Mouse (Mus musculus) forebrain, embryonic 16.5 days (tissue): ENCODE measurements at regions not wholly inside any gene's neighbourhood (a gene's known extent, or its start where the extent isn't known, plus 50 kb on each side); places are given as distances from the start of the nearest gene placed in this dataset.

ENCODE experiments used
- ATAC-seq: fragments of 200-750 bp; cut with Nextera tagmentation; 2 replicates; pipeline ENCODE4 v1.8.0; 2017; ENCODE audit warnings: mild to moderate bottlenecking, moderate library complexity
- H3K27ac ChIP-seq: fragments of 300-500 bp; sonication (generic); 2 replicates; pipeline ENCODE4 v1.5.1; 2014; ENCODE audit warnings: low read length, control low read depth
- H3K27me3 ChIP-seq: fragments of 300-500 bp; sonication (generic); replicated peaks from 2 replicates; pipeline ENCODE4 v1.6.1; 2014; ENCODE audit warnings: low read length; ENCODE audit not compliant: control insufficient read depth, insufficient read depth
- H3K36me3 ChIP-seq: fragments of 300-500 bp; sonication (generic); 2 replicates; pipeline ENCODE4 v1.6.1; 2014; ENCODE audit not compliant: control insufficient read depth, insufficient read depth
- H3K4me1 ChIP-seq: fragments of 300-500 bp; sonication (generic); replicated peaks from 2 replicates; pipeline ENCODE4 v1.6.1; 2014; ENCODE audit warnings: low read length; ENCODE audit not compliant: control insufficient read depth, insufficient read depth
- H3K4me2 ChIP-seq: fragments of 300-500 bp; sonication (generic); 2 replicates; pipeline ENCODE4 v1.6.1; 2014; ENCODE audit warnings: mild to moderate bottlenecking, low read length, control low read depth
- H3K4me3 ChIP-seq: fragments of 300-500 bp; sonication (generic); replicated peaks from 2 replicates; pipeline ENCODE4 v1.5.1; 2014; ENCODE audit warnings: mild to moderate bottlenecking, low read length, control low read depth
- H3K9ac ChIP-seq: fragments of 300-500 bp; sonication (generic); replicated peaks from 2 replicates; pipeline ENCODE4 v1.6.1; 2014; ENCODE audit warnings: low read depth, low read length, control low read depth
- H3K9me3 ChIP-seq: fragments of 300-500 bp; sonication (generic); 2 replicates; pipeline ENCODE4 v1.6.1; 2016; ENCODE audit warnings: low read length; ENCODE audit not compliant: control insufficient read depth
- WGBS: fragments of 180-500 bp; shearing (Covaris S2); extraction: QIAGEN DNeasy Blood & Tissue Kit; methylation state at CpG from one replicate; pipeline ENCODE4 v1.1.7; 2014; 5-methylcytosine and 5-hydroxymethylcytosine counted together

DNA sequence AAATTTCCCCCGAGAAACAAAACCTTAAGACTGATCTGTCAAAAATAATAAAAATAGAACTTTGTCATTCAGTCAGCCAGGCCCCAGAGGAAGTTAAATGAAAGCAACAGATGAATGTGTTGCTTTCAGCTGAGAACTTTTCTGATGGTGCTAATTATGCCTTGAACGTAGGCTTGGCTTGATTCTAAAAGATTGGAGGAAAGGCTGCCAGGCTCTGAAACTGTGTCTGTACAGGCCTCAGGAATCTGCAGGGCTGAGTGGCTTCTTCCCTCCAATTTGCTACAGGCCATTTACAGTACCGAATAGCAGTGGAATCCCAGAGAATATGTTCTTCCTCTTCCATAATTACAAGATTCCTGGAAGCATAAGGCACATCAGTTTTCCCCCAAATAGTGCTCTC is 1103.2 kb upstream of the Crim1 start:
- Histone ChIP-seq H3K9ac (no peak overlapping the region), H3K4me3 (no peak overlapping the region), H3K4me2 (no peak overlapping the region), H3K9me3 (no peaks in the 10 kb centered on the region), H3K4me1 (0 out of 2 replicates have a peak, but pooled peaks cover 3% of the 10 kb centered on the region), H3K36me3 (no peaks in the 10 kb centered on the region), H3K27ac (no peak overlapping the region), H3K27me3 (no peaks in the 10 kb centered on the region)
- peak; percentile 80 for ATAC-seq
- WGBS: 15% methylated on average over 3 of the region's 3 CpGs

DNA sequence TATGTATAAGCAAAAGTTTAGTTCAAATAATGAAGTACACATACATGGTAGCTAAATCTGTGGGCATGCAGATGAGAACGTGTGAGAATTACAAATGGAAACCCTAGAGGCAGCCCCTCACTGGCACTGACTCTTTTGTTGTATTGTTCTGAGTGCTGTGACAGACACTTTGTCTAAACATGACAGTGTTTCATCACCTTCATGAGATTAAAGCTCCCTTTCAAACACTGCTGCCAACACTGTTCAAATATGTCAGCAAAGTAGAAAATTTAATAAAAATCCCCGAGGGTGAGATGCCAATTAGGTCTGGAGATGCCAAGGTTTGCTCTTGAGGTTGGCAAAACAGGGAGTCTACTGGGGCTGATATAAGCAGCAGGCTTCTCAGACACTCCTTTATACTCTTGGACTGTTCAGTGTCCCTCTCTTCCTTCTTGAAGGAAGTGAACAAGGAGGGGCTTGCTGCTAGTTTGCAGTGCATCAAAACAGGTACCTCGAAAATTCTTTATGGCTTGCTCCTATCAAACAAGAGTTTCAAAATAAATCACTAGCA is 1100.9 kb upstream of the Crim1 start:
- H3K4me2 ChIP-seq: no peak overlapping the region
- H3K9ac ChIP-seq: no peak overlapping the region
- no peaks in the 10 kb centered on the region for H3K9me3 ChIP-seq
- peak; percentile 85 for ATAC-seq
- H3K27ac ChIP-seq: no peak overlapping the region
- no peak overlapping the region for H3K4me3 ChIP-seq
- WGBS: 26% methylated on average over 3 of the region's 3 CpGs
- no peaks in the 10 kb centered on the region for H3K36me3 ChIP-seq
- H3K27me3 ChIP-seq: no peaks in the 10 kb centered on the region
- H3K4me1 ChIP-seq: 0 out of 2 replicates have a peak, but pooled peaks cover 3% of the 10 kb centered on the region

DNA sequence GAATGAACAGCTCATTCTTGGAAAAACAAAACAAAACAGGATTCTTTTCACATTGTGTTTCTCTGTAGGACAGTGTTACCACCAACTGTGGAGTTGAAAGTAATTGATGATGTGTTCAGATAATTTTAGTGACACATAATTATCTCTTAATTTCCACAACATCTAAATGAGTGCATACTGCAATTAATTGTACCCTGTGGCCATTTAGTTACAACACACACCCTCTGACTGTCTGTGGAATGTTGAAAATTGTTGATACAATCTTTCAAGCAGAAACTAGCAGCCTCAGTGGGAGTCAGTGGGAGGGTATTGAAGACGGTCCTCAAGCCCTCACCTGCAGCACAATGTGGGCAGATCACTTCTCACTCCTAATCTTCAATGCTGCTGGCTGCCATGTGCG is 1084.1 kb upstream of the Crim1 start:
- H3K4me1 ChIP-seq: no peaks in the 10 kb centered on the region
- H3K9me3 ChIP-seq: no peaks in the 10 kb centered on the region
- H3K36me3 ChIP-seq: no peaks in the 10 kb centered on the region
- 31% methylated on average over 2 of the region's 2 CpGs for WGBS
- H3K4me3 ChIP-seq: no peak overlapping the region
- H3K4me2 ChIP-seq: no peak overlapping the region
- H3K9ac ChIP-seq: no peak overlapping the region
- ATAC-seq: no peak
- H3K27me3 ChIP-seq: no peaks in the 10 kb centered on the region
- no peak overlapping the region for H3K27ac ChIP-seq

DNA sequence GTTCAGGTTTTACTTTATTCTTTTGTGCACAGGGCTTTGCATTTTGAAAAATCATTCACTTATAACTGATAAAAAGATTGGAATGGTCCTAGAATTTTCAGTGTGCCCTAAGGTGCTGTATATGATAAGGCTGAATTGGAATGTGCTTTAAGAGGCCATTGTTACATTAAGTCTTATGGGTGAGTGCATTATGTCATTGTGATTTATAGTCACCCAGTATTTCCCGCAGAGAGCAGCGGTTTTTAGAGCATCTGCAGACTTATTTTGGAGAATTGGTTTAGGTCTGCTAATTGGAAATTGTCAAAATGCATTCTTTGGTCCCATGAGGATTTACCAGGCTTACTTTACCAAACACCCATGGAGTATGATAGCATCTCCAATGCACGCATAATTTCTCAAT is 1083.1 kb upstream of the Crim1 start:
- H3K36me3 ChIP-seq: no peaks in the 10 kb centered on the region
- no peaks in the 10 kb centered on the region for H3K4me1 ChIP-seq
- no peak overlapping the region for H3K4me3 ChIP-seq
- WGBS: 80% methylated on average over 3 of the region's 3 CpGs
- H3K4me2 ChIP-seq: no peak overlapping the region
- H3K9me3 ChIP-seq: no peaks in the 10 kb centered on the region
- ATAC-seq: no peak
- H3K9ac ChIP-seq: no peak overlapping the region
- H3K27me3 ChIP-seq: no peaks in the 10 kb centered on the region
- no peak overlapping the region for H3K27ac ChIP-seq

DNA sequence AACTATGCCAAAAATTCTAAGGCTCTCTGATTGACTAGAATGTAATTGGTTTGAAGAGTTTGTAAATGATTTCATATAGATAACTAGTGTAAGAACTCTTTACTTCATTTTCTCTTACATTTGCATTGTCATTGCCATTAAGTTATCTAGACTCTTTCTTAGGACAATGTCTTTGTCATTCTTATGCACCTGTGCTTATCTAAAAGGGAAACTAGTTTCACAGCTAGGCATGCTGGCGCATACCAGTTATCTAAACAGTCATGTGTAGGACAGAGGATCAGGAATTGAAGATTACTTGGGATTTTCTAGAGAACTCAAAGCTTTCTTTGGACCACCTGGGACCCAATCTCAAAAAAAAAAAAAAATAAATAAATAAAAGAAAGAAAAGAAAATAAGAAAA is 1081.6 kb upstream of the Crim1 start:
- no peak overlapping the region for H3K4me3 ChIP-seq
- H3K27me3 ChIP-seq: no peaks in the 10 kb centered on the region
- no peak overlapping the region for H3K9ac ChIP-seq
- no peaks in the 10 kb centered on the region for H3K36me3 ChIP-seq
- no peak overlapping the region for H3K4me2 ChIP-seq
- no peak overlapping the region for H3K27ac ChIP-seq
- no peak for ATAC-seq
- no peaks in the 10 kb centered on the region for H3K9me3 ChIP-seq
- 90% methylated on average over 1 of the region's 1 CpGs for WGBS
- H3K4me1 ChIP-seq: no peaks in the 10 kb centered on the region

DNA sequence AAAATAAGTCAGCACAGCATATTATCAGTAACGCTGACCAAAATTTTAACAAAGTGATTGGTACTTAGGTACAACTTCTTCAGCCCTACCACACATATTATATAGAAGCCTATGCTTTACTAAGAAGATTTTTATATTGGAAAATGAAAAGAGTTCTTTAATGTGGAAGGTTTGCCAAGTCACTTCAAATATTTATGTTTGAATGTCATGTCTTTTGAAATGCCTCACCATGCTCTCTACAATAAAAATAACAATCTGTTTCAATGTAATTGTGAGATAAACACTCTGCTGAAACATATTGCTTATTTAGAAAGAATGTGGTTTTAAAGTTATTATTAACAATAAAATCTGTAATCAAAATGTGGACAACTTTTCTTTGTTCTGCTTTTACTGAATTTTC is 1073.0 kb upstream of the Crim1 start:
- H3K9ac ChIP-seq: no peak overlapping the region
- WGBS: 95% methylated on average over 1 of the region's 1 CpGs
- no peak overlapping the region for H3K4me3 ChIP-seq
- H3K4me1 ChIP-seq: no peaks in the 10 kb centered on the region
- no peak overlapping the region for H3K4me2 ChIP-seq
- no peaks in the 10 kb centered on the region for H3K27me3 ChIP-seq
- H3K27ac ChIP-seq: no peak overlapping the region
- no peaks in the 10 kb centered on the region for H3K9me3 ChIP-seq
- no peaks in the 10 kb centered on the region for H3K36me3 ChIP-seq
- no peak for ATAC-seq
